Mouse (Mus musculus) midbrain, embryonic 12.5 days (tissue): ENCODE measurements around the gene Ltbp3. TPM values are rescaled to one million over a fixed set of nuclear protein-coding genes. Genes with fewer than 3 reads are reported as not detected.

Experiments used
- ATAC-seq: fragments of 200-750 bp; cut with Nextera tagmentation; 2 replicates; pipeline ENCODE4 v1.8.0; 2017; ENCODE audit warnings: low read depth, moderate TSS enrichment, moderate library complexity; ENCODE audit not compliant: low FRiP score
- H3K27ac ChIP-seq: fragments of 300-500 bp; sonication (generic); replicated peaks from 2 replicates; pipeline ENCODE4 v1.5.1; 2016; ENCODE audit warnings: mild to moderate bottlenecking
- H3K27me3 ChIP-seq: fragments of 300-500 bp; sonication (generic); 2 replicates; pipeline ENCODE4 v1.6.1; 2016; ENCODE audit warnings: mild to moderate bottlenecking
- H3K36me3 ChIP-seq: fragments of 300-500 bp; sonication (generic); 2 replicates; pipeline ENCODE4 v1.6.1; 2016
- H3K4me1 ChIP-seq: fragments of 300-500 bp; sonication (generic); 2 replicates; pipeline ENCODE4 v1.6.1; 2016
- H3K4me2 ChIP-seq: fragments of 300-500 bp; sonication (generic); replicated peaks from 2 replicates; pipeline ENCODE4 v1.6.1; 2016; ENCODE audit warnings: mild to moderate bottlenecking, moderate library complexity
- H3K4me3 ChIP-seq: fragments of 300-500 bp; sonication (generic); 2 replicates; pipeline ENCODE4 v1.5.1; 2016; ENCODE audit warnings: mild to moderate bottlenecking
- H3K9ac ChIP-seq: fragments of 300-500 bp; sonication (generic); replicated peaks from 2 replicates; pipeline ENCODE4 v1.6.1; 2016; ENCODE audit warnings: mild to moderate bottlenecking, moderate library complexity
- H3K9me3 ChIP-seq: fragments of 300-500 bp; sonication (generic); 2 replicates; pipeline ENCODE4 v1.6.1; 2016; ENCODE audit warnings: mild to moderate bottlenecking
- WGBS: fragments of 180-500 bp; shearing (Covaris S2); methylation state at CpG from one replicate; pipeline ENCODE4 v1.1.7; 2016; 5-methylcytosine and 5-hydroxymethylcytosine counted together
- polyA plus RNA-seq: library from polyadenylated mRNA; unstranded; fragments of >200 nt; fragmentation: Nextera tagmentation; extraction: Ambion mirVana; gene quantifications from 2 replicates; pipeline ENCODE4 v1.2.1, GENCODE M21; 2016

Gene Ltbp3
- polyA plus RNA-seq, 1 experiment from 2014 or later: 7.9 TPM

DNA sequence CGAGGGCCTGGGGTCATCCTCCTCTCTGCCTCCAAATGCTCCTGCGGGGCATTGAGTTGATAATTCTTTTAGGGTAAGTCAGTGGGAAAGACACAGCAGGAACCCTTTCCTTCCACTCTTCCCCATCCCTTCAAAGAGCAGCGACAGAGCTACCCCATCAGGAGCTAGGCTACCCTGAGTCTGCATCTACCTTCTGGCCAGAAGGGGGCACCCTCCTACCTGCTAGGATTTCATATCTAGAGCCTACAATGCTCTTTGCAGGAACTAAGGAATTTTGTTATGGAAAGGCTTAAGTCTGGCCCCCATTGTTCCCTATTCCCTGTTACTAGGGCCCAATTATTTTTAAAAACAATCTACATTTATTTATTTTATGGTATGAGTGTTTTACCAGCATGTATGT lies 29.5 kb upstream of the Ltbp3 start:
- Histone ChIP-seq H3K4me3 (no peak overlapping the region), H3K27ac (no peak overlapping the region), H3K36me3 (peaks cover 59% of the 10 kb centered on the region), H3K4me1 (peaks cover 13% of the 10 kb centered on the region), H3K9me3 (no peaks in the 10 kb centered on the region), H3K9ac (no peak overlapping the region), H3K27me3 (0 out of 2 replicates have a peak, but pooled peaks cover 4% of the 10 kb centered on the region), H3K4me2 (no peak overlapping the region)
- WGBS: 5% methylated on average over 3 of the region's 3 CpGs
- ATAC-seq: no peak

DNA sequence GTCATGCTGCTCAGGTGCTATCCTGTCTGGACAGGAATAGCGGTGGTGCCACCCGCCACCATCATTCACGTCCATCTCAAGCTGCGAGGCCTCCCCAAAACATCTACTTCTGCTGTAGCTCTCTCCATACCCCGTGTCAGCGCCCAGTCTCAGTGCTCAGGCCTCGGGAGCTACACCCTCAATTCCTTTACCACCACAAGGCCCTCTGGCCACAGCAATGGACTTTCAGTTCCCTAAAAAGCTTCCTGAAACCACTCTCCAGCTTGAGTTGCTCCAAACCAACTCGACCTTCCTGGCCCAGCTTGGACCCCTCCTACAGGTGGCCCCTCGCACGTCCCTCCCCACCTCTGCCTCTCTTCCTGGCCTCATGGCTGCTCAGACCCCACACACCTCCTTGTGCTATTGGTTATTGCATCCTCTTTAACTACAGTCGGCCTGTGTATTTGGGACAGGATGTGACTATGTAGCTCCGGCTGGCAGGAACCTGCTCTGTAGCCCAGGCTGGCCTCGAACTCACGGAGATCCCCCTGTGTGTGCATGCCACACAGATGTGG lies 28.7 kb upstream of the Ltbp3 start:
- ATAC-seq: no peak
- no peak overlapping the region for H3K9ac ChIP-seq
- H3K4me1 ChIP-seq: peaks cover 21% of the 10 kb centered on the region
- WGBS: 92% methylated on average over 14 of the region's 14 CpGs
- no peak overlapping the region for H3K27ac ChIP-seq
- H3K27me3 ChIP-seq: peaks cover 4% of the 10 kb centered on the region; the same call in 1 of the 2 replicates
- no peak overlapping the region for H3K4me3 ChIP-seq
- H3K4me2 ChIP-seq: no peak overlapping the region
- H3K36me3 ChIP-seq: peaks cover 54% of the 10 kb centered on the region
- H3K9me3 ChIP-seq: no peaks in the 10 kb centered on the region

DNA sequence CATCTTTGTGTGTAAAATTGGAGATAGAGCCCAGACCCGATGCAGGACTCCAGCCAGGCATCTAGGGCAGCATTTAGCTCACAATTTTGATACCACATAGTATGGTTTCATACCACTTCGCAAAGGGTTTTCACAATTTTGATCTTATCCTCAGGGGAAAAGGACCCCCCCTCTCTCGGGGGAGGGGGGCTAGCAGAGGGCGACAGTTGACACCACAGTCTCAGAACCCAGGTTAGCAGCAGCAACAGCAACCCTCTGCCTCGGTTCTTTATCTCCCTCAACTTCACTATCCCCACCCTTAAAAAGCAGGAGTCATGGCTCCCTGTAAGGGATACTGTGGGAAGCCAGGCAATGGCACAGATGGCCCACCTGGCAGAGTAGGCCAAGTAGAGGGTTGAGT lies 27.4 kb upstream of the Ltbp3 start:
- H3K27me3 ChIP-seq: peaks cover 4% of the 10 kb centered on the region; the same call in 1 of the 2 replicates
- H3K4me3 ChIP-seq: no peak overlapping the region
- H3K9ac ChIP-seq: no peak overlapping the region
- no peak overlapping the region for H3K4me2 ChIP-seq
- peaks cover 41% of the 10 kb centered on the region for H3K36me3 ChIP-seq
- ATAC-seq: no peak
- H3K27ac ChIP-seq: no peak overlapping the region
- no peaks in the 10 kb centered on the region for H3K9me3 ChIP-seq
- peaks cover 25% of the 10 kb centered on the region for H3K4me1 ChIP-seq
- WGBS: 71% methylated on average over 5 of the region's 5 CpGs

DNA sequence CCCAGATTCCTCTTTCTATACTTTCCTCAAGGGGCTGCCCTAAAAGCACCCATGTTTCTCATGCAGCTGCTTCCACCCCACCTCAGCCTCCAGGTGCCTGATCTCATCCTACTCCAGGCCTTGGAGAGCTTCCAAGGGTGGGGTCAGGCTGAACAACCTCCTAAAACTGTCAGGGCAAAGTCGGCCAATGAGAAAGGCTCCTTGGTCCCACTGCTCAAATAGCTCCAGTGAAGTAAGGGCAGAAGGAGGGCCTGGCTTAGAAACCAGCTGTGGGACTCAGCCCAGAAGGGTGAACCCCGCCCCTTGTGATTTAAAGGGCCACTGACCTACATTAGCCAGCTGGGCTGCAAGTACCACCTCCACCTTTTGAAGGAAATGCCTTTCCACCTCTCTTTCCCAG lies 27.0 kb upstream of the Ltbp3 start:
- no peak for ATAC-seq
- Histone ChIP-seq H3K9me3 (no peaks in the 10 kb centered on the region), H3K9ac (no peak overlapping the region), H3K27ac (no peak overlapping the region), H3K4me1 (peaks cover 25% of the 10 kb centered on the region), H3K4me3 (no peak overlapping the region), H3K4me2 (no peak overlapping the region), H3K27me3 (peaks cover 4% of the 10 kb centered on the region; the same call in 1 of the 2 replicates), H3K36me3 (peaks cover 41% of the 10 kb centered on the region)
- 20% methylated on average over 2 of the region's 2 CpGs for WGBS

DNA sequence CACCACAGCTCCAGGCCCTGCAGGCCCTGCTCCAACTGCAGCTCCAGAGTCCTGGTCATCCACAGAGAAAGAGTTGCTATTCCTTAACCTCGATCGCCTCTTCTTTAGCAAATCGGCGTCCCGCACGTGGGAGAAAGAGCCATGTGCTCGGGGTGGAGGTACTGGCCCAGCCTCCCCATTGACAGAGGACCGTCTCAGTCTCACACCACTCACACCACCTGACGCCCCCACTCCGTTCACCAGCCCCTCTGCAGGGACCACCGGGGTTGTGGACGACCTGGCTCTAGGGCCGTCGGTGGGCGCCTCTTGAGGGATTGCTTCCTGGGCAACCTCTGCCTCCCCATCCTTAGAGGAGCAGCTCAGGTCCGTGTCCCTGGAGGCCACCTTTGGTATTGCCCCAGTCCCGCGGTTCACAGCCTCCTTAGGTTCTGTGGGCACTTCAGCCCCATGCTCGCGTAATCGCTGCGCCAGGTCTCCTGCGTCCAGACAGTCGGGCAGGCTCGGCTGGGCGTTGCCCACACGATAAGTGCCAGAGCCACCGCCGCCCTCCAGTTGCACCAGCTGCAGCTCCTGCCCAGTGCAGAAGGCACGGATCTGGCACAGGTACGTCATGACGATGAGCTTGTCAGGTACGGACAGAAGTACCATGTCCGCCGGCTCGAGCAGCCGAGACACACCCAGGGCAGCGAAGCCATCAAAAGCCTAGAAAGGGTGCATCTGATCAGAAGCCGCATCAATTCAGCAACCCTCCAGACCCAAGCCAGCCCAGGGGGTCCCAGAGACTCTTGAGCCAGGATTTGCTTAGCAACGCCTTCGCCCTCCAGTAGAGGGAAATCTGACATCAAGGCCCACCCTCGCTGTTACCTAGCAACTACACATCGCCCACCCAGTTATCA lies 24.7 kb upstream of the Ltbp3 start:
- 14% methylated on average over 43 of the region's 43 CpGs for WGBS
- Histone ChIP-seq H3K27me3 (peaks cover 4% of the 10 kb centered on the region; the same call in 1 of the 2 replicates), H3K4me1 (peaks cover 25% of the 10 kb centered on the region), H3K36me3 (peaks cover 43% of the 10 kb centered on the region), H3K27ac (no peak overlapping the region), H3K9me3 (no peaks in the 10 kb centered on the region), H3K9ac (peak overlapping the region; percentile 43), H3K4me3 (peak overlapping the region; percentile 27), H3K4me2 (peak overlapping the region; percentile 47)
- peak; percentile 77 for ATAC-seq

DNA sequence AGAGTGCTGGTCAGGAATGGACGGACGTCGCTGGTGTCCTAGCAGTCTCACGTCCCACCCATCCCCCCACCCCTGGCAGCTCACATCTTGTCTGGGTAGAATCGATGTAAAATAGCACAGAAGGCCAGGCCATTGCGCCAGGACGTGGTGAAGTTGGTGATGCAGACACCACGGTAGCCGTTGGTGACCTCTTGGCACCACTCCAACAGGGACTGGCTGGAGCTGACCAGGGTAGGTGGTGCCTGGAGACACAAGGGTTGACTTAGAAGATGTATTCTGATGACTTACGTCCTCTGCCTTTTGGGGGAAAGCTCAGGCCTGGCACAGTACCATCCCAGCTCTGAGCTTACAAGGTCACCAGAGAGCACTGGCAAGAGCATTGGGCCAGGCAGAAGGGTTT lies 23.7 kb upstream of the Ltbp3 start:
- Histone ChIP-seq H3K27ac (no peak overlapping the region), H3K27me3 (peaks cover 4% of the 10 kb centered on the region; the same call in 1 of the 2 replicates), H3K9me3 (no peaks in the 10 kb centered on the region), H3K4me1 (peaks cover 25% of the 10 kb centered on the region), H3K4me2 (no peak overlapping the region), H3K4me3 (no peak overlapping the region), H3K9ac (no peak overlapping the region; the same call in 1 of the 2 replicates), H3K36me3 (peaks cover 53% of the 10 kb centered on the region)
- WGBS: 55% methylated on average over 10 of the region's 10 CpGs
- ATAC-seq: 0 out of 2 replicates have a peak, but pooled peaks have one; percentile 14

DNA sequence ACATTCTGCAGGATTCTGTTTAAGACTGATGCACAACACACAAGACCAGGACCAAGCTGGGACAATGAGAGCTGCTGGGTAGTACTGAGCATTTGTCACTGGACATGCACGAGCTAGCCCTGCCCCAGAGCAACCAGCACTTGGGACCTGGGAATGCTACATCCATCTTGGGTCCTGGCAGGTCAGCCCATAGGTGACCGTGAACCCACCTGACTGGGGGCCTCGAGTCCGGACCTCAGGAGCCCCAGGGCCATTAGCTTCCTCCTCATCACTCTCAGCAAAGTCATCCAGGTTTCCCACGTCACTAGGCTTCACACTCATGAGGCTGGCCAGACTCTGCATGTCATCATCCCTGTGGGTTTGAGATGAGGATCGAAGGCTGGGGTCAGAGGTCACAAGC lies 19.5 kb upstream of the Ltbp3 start:
- no peak for ATAC-seq
- H3K36me3 ChIP-seq: peaks cover 71% of the 10 kb centered on the region
- no peak overlapping the region for H3K4me3 ChIP-seq
- 91% methylated on average over 6 of the region's 6 CpGs for WGBS
- no peak overlapping the region for H3K4me2 ChIP-seq
- H3K9ac ChIP-seq: no peak overlapping the region
- H3K27ac ChIP-seq: no peak overlapping the region
- H3K27me3 ChIP-seq: no peaks in the 10 kb centered on the region; the same call in 1 of the 2 replicates
- peaks cover 29% of the 10 kb centered on the region for H3K4me1 ChIP-seq
- H3K9me3 ChIP-seq: no peaks in the 10 kb centered on the region

DNA sequence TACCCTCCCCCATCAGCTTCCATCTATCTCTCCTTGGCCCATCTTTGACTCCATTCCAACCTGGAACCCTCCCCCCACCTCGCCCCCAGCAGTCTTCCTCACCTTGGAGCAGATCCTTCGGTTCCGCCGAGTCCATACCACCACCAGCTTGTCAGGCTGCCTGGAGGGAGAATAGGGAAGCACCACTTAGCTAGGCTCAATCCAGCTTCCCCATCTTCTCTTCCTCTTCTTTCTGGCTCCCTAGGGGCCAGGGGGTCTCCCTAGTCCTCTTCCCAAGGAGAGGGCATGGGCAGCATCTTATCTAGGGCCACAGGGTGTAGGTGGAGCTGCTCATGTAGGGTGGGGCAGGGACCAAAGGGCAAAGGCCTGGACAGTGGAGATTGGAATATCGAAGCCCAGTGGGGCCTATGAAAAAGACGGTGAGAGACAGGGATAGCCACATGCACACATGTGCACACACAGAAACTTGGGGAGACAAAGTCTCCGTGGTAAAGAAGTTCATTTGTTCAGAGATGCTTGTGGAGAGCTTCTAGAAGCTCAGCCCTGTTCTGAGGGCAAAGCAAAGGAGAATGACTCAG lies 17.8 kb upstream of the Ltbp3 start:
- Histone ChIP-seq H3K36me3 (peaks cover 71% of the 10 kb centered on the region), H3K4me1 (peaks cover 35% of the 10 kb centered on the region), H3K27me3 (0 out of 2 replicates have a peak, but pooled peaks cover 7% of the 10 kb centered on the region), H3K9ac (no peak overlapping the region), H3K4me3 (no peak overlapping the region), H3K4me2 (no peak overlapping the region), H3K27ac (no peak overlapping the region), H3K9me3 (no peaks in the 10 kb centered on the region)
- no peak for ATAC-seq
- 89% methylated on average over 7 of the region's 7 CpGs for WGBS

DNA sequence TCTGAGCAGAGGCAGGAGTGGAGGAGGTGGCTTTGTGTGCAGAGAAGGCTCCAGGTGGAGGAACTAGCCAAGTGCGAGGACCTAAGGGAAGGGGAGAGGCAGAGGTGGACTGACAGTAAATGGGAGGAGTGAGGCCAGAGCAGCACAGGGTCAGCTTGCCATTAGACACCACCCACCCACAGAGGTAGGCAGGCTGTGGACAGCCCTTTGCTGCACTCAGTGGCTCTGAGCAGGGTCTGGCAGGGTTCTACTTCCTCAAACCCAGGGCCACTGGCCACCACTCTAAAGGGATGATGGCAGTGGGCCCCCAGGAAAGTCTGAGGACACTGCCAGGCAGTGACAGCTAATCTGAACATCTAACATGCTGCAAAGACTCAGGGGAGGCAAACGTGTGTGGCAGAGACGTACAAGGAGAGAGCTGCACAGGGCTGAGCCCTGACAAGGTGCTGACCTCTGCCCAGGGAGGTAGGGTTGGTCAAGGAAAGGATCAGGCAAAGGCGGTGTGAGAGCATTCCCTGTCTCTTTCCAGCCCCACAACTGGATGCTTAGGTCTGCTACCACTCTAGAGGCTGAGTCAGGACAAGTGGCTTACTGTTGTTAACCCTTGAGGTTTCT lies 16.7 kb upstream of the Ltbp3 start:
- Histone ChIP-seq H3K36me3 (peaks cover 63% of the 10 kb centered on the region), H3K27ac (no peak overlapping the region), H3K9me3 (no peaks in the 10 kb centered on the region), H3K9ac (no peak overlapping the region), H3K4me3 (no peak overlapping the region), H3K4me1 (peaks cover 44% of the 10 kb centered on the region), H3K27me3 (0 out of 2 replicates have a peak, but pooled peaks cover 7% of the 10 kb centered on the region), H3K4me2 (no peak overlapping the region)
- ATAC-seq: no peak
- 67% methylated on average over 4 of the region's 4 CpGs for WGBS

DNA sequence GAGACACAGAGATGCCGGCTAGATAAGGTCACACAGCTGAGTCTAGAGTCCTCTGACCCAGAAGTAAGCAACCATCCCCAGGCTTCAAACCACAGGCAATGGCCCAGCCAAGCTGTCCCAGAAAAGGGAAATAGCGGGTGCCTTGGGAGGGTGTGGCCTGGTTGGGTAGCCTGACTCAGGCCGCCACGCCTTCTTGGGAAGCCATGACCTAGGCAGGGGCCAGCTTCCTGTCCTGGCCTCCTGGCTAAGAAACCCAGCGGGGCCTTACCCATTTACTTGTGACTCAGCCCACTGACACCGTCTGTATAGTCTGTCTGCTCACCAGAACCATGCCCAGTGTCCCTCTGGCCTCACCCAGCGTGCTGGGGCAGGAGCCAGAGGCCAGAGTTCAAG lies 16.2 kb upstream of the Ltbp3 start:
- peaks cover 44% of the 10 kb centered on the region for H3K4me1 ChIP-seq
- H3K36me3 ChIP-seq: peaks cover 58% of the 10 kb centered on the region
- no peak for ATAC-seq
- no peaks in the 10 kb centered on the region for H3K9me3 ChIP-seq
- no peak overlapping the region for H3K27ac ChIP-seq
- H3K4me3 ChIP-seq: no peak overlapping the region
- no peak overlapping the region for H3K9ac ChIP-seq
- WGBS: 76% methylated on average over 7 of the region's 7 CpGs
- no peak overlapping the region for H3K4me2 ChIP-seq
- H3K27me3 ChIP-seq: 0 out of 2 replicates have a peak, but pooled peaks cover 7% of the 10 kb centered on the region

DNA sequence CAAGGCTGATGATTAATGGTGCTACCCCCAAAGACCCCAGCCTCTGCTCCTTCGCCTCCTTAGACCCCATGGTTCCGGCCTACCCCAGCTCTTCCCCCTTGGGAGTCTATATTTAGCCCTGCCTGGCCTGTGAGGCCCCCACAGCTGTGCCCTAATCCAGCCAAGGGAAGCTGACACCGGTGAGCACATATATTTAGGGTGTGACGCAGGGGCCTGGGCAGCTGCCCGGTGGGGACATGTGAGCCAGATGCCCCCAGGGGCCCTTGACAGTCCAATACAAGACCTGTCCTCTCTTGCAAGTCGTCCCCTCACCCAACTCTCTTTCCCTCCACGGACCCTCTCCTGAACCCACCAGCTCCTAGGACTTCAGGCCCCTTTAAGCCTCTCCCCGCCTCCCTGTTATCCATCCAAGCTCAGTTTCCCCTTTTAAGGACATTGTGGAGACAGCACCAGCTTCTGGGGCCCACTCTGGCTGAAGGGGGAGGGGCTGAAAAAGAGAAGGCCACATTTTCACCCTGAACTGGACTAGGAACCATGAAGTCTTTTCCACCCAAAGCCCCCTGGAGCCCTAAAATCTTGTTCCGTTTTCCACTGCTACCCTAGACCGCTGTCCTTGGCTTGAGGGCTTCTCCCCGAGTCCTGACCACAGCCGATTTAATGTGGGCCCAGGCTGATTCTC lies 15.5 kb upstream of the Ltbp3 start:
- H3K4me3 ChIP-seq: peak overlapping the region; percentile 99; the same call in 1 of the 2 replicates
- H3K9me3 ChIP-seq: no peaks in the 10 kb centered on the region
- H3K36me3 ChIP-seq: peaks cover 52% of the 10 kb centered on the region
- H3K4me2 ChIP-seq: peak overlapping the region; percentile 99
- peak overlapping the region; percentile 2; the same call in 1 of the 2 replicates for H3K9ac ChIP-seq
- 80% methylated on average over 12 of the region's 12 CpGs for WGBS
- peaks cover 50% of the 10 kb centered on the region for H3K4me1 ChIP-seq
- 0 out of 2 replicates have a peak, but pooled peaks cover 7% of the 10 kb centered on the region for H3K27me3 ChIP-seq
- H3K27ac ChIP-seq: no peak overlapping the region
- ATAC-seq: no peak
